Mouse (Mus musculus): ENCODE results near the gene Olfr1396.
A peak's percentile ranks its signal among the peaks of the same experiment; 100 is the strongest.

Gene Olfr1396

DNA sequence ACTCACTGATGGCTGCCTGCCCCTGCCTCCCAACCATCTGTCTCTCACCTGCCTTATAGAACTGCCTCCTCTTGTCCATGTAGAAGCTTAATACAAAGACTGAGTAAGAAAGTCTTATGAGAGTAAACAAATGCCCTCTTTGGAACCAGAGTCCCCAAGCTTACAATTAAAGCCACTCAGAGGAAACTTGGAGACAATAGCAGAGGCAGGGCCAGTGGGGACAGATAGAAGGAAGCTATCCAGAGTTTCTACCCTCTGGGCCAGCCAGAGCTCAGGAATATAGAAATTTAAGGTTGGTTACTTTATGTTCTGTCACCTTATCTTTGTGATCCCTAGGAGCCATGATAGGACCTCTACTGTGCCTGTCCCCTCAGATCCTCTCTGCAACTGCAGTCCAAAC is at the start of gene Olfr1396:
Gene Olfr1396, minus strand, starts transcription at position 101 of the 400 bp plus-strand sequence.
- DNase-seq (ENCODE audit: low read depth in 2 of 2, low spot score in 2 of 2) = no peak

DNA sequence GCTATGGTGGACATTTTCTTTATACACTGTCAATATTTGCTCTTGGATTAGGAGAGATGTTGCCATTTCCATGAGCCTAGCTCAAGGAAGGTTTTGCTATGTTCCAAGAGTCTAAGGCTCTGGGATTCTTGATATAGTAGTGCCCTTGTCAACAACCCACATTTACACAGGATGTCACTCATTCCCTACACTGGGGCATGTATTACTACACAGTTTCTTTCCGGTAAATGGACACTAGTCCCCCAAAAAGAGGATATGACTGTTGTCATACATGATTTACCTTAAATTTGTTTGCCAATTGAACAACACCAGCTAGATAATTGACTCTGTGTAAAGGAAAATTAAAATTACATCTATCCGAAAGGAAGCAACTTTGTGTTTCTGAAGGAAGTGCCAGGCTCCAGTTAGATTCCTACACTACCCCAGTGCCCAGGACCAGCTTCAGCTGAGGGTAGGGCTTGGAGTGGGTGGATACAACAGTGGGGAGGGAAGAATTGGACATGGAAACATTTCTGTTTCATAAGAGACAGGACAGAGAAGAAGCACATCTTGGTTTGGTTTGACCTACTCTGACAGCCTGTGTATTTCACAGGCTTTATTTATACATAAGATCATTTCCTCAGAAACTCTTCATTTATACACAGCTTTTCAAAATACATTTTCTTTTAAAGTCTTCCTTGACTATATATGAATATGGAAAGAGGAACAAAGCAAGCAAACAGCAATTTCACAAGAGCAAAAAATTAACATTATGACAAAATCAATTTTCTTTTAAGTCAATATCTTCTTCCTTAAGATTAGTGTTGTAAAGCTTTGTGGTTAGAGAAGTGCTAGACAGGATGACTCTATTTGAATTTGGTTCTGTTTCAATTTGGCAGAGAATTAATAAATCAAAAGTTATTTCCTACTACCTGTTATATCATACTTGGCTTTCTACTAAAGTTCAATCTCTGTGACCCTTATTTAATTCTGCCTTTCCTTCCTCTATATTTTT is 42.4 kb upstream of the Olfr1396 start:
- DNase-seq (ENCODE audit: low read depth in 2 of 2, low spot score in 2 of 2) = no peak

DNA sequence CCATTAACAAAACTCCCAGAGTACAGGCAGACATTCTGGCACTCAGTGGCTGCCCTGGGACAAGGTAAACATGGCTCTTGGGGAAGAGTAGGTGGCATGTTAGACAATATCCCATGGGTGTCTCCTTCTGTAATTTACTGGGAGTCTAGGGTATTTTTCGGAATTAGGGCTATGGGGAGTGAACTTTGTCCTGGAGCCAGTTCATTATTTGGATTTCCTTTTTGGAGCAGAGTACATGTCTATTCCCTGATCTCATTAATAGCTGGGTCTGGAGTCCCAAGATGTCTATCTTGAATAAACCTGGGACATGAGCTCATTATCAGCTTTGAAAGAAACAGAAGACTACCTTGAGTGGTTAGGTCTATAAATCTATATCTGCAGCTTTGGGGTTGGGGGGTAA is 39.4 kb upstream of the Olfr1396 start, which contains the start of gene Olfr1394:
Gene Olfr1394, plus strand, starts transcription at position 301 of the 400 bp plus-strand sequence.
- DNase-seq (ENCODE audit: low read depth in 2 of 2, low spot score in 2 of 2) = no peak

DNA sequence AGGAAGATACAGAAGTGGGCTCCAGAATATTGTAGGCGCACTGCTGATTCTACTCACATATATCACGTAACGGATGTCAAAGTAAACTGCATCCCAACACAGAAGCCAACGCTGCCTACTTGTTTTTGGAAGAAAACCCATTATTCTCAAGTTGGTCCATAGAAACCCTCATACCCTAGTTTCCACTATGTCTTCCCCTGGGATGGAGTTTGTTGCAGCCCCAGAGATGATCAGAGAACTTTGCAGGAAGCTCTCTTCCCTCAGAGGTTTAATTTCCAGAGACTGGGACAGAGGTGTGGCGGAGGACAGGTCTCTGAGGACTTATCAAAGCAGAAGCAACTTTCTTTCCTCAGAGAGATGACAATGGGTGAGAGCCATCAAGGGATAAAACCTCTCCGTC is 27.3 kb upstream of the Olfr1396 start, which contains the start of gene Olfr1395:
Gene Olfr1395, plus strand, starts transcription at position 301 of the 400 bp plus-strand sequence.
- no peak for DNase-seq (ENCODE audit: low read depth in 2 of 2, low spot score in 2 of 2)

DNA sequence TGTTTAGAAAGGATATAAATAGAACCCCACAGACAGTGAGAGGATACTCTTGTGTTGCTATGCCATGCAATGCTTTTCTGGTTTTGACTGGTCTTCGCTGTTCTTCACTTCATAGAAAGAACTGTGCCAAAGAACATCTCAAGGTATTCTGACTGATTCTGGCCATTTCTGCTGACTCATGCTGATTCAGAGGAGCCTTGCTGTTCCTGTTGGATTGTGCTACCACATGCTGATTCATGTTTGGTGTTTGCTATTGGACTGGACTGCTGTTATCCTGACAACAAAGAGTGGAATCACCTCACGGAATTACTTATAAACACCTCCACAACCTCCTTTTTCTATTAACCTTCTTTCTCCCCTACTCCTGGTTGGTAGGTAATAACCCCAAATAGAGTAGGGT is 9.5 kb upstream of the Olfr1396 start:
- DNase-seq (ENCODE audit: low read depth in 2 of 2, low spot score in 2 of 2) = no peak

DNA sequence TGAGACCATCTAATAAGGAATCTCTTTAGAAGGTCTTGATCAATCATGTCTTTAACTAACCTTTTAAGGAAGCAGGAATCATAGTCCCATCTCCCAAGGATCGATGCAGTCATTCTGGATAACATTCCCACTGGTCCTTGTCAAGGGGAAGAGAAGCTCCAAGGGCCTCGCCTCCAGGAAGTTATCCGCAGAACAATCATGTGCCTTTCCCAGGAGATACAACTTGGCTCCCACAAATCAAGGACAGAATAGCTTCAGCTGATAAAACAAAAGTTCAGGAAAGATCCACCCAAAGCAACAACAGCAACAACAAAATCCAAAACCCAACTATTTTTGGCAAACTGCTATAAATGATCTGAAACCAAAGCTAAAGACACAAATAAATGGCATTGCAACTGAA is 5.0 kb upstream of the Olfr1396 start:
- no peak for DNase-seq (ENCODE audit: low read depth in 2 of 2, low spot score in 2 of 2)

DNA sequence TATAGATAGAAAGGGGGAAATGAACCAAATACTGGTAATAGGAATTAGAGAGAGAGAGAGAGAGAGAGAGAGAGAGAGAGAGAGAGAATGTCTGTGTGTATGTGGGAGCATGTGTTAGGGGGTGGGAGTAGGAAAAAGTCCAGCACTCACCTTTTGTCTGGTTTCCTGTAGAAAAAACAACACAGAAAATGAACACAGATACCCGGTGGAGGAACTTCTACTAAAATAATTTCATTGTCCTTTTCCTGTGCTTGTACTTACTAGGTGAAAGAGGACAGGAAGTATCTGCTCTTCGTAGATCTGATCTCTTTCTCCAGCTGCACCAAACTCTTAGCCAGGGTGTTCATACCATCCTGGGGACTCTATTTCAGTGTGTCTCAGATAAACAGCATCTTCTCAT is 516 bp downstream of the Olfr1396 start:
- no peak for DNase-seq (ENCODE audit: low read depth in 2 of 2, low spot score in 2 of 2)

DNA sequence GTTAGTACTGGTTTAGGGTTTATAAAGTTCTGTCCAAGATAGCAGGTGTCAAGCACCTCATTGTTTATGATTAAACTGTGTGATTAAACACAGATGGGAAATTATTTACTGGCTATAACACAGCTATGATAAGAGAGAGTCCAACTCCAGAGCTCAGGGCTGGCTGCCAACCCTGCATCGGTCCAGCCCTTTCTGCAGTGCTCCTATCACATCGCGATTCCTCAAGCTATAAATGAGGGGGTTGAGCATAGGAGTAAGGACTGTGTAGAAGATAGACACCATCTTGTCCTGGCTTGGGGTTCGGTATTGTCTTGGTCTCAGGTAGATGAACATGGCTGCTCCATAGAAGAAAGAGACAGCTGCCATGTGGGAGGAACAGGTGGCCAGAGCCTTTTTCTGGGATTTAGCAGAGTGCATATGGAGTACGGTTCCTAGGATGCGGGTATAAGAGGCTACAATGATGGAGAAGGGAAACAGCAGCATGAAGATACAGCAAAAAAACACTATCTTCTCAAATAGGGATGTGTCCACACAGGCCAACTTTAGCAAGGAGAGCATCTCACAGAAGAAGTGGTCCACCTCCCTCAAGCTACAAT is 2.0 kb downstream of the Olfr1396 start:
- no peak for DNase-seq (ENCODE audit: low read depth in 2 of 2, low spot score in 2 of 2)

GRCm38 (mm10) chr11:49111000-49111399 is 3.7 kb downstream of the Olfr1396 start:
- no peak for DNase-seq (ENCODE audit: low read depth in 2 of 2, low spot score in 2 of 2)

GRCm38 (mm10) chr11:49108833-49109232 is 5.8 kb downstream of the Olfr1396 start:
- DNase-seq (ENCODE audit: low read depth in 2 of 2, low spot score in 2 of 2) = peak; percentile 44 to 55

DNA sequence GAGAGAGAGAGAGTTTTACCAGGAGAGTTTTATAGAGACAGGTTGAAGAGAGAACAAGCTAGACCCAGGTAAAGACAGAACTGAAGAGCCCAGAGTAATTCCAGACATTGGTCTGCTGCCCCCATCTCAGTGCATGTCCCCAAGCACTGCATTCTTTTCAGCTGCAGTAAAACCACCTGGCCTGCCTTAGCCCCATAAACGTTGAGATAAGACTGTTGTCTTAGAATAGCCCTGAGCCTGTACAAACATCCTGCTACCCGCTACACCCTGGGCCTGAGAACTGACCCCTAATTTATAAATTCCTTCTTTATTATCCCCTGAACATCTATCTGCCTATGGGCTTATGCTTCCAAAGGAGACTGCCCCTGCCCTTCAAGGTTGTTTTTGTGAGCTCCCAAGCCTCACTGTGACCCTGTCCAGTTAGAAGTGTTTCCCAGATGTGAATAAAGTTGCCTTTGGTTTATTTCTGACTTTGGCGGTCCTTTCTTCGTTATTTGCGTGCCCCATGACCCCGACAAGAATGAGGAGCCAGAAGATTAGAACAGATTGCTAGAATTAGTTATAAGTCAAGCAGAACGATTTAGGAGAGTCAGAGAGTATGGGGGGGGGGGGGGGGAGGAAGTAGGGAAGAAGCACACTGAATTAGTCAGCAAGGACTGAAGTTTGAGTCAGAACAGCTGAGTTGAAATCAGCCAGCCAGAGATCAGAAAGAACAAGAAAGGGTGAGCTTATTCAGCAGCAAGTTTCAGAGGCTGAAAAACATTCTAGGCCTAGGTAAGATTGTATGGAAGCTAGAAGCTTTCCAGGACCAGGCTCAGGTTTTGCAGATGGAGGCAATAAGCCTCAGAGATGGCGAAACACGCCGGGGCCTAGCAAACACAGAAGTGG is 6.8 kb downstream of the Olfr1396 start:
- no peak for DNase-seq (ENCODE audit: low read depth in 2 of 2, low spot score in 2 of 2)

DNA sequence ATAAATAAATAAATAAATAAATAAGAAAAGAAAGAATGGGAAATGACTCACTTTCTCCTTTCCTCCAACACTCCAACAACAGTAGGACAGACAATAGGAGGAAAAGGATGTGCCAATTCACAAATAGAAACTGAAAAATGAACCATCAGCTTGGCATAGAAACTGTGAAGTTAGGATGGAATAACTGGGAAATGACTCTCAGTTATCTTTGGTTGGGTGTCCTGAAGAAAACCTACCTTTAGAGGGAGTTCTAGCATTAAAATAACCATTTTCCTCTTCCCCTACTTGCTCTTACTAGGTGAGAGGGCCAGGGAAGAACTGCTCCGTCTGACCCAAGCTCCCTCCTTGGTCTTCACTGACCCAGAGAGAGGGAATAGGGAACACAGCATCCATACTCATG is 8.9 kb downstream of the Olfr1396 start:
- no peak for DNase-seq (ENCODE audit: low read depth in 2 of 2, low spot score in 2 of 2)

- DNase-seq (ENCODE audit: low read depth in 2 of 2, low spot score in 2 of 2) = peak; percentile 88 to 92
Observed at GRCm38 (mm10) chr11:49103047-49103693, 11.5 kb downstream of the Olfr1396 start.

- peak; percentile 42 to 58 for DNase-seq (ENCODE audit: low read depth in 2 of 2, low spot score in 2 of 2)
Observed at GRCm38 (mm10) chr11:49101500-49101899, 13.2 kb downstream of the Olfr1396 start.

- no peak for DNase-seq (ENCODE audit: low read depth in 2 of 2, low spot score in 2 of 2)
Observed at GRCm38 (mm10) chr11:49100409-49100808, 14.3 kb downstream of the Olfr1396 start.

GRCm38 (mm10) chr11:49095367-49095766 is 19.3 kb downstream of the Olfr1396 start:
- no peak for DNase-seq (ENCODE audit: low read depth in 2 of 2, low spot score in 2 of 2)

GRCm38 (mm10) chr11:49093861-49094660 is 20.6 kb downstream of the Olfr1396 start:
- peak; percentile 55 to 61 for DNase-seq (ENCODE audit: low read depth in 2 of 2, low spot score in 2 of 2)

DNA sequence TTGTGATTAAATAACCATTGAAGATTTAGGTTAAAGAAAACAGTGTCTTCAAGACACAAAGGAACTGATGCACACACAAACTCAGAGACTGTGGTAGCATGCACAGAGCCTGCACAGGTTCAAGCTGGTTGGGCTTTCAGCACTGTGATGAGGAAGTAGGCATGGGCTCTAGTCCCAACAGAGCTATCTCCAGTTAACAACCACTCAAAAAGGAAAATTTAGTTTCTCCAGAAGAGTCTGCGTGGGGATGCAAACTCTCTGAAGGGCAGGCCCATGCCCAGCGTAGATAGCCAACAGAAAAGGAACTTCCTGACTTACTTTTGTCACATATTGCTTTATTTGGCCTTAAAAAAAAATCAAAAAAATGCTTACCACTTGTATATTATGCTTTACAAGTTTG is 21.9 kb downstream of the Olfr1396 start:
- no peak for DNase-seq (ENCODE audit: low read depth in 2 of 2, low spot score in 2 of 2)

DNA sequence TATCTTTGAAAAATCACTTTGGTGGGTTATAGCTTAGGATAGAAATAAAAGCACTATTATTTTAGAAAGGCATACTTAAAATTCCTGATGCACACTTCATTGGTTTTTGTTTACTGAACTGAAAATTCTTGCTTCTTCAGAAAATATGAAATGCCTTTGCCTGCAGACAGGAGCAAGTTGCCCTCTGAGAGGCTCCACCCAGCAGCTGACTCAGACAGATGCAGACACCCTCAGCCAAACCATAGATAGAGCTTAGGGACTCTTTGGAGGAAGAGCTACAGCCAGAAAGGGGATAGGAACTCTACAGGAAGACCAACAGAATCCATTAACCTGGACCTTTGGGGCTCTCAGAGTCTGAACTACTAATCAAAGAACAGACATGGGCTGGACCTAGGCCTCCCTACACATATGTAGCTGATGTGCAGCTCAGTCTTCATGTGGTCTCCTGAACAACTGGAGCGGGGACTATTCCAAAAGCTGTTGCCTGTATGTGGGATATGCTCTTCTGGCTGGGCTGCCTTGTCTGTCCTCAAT is 22.6 kb downstream of the Olfr1396 start:
- no peak for DNase-seq (ENCODE audit: low read depth in 2 of 2, low spot score in 2 of 2)

- no peak for DNase-seq (ENCODE audit: low read depth in 2 of 2, low spot score in 2 of 2)
Observed at GRCm38 (mm10) chr11:49091171-49091570, 23.5 kb downstream of the Olfr1396 start.
